Mouse (Mus musculus) heart, embryonic 15.5 days (tissue): Measurements from ENCODE around the gene Gm42791. TPM values are rescaled to one million over a fixed set of nuclear protein-coding genes. Genes with fewer than 3 reads are reported as not detected.

ENCODE experiments used
- ATAC-seq: fragments of 200-750 bp; cut with Nextera tagmentation; replicated peaks from 2 replicates; pipeline ENCODE4 v1.8.0; 2017; ENCODE audit warnings: low read depth, moderate TSS enrichment; ENCODE audit not compliant: insufficient number of reproducible peaks, insufficient read depth, low FRiP score
- H3K27ac ChIP-seq: fragments of 300-500 bp; sonication (generic); 2 replicates; pipeline ENCODE4 v1.5.1; 2015; ENCODE audit warnings: mild to moderate bottlenecking, inconsistent platforms
- H3K27me3 ChIP-seq: fragments of 300-500 bp; sonication (generic); 2 replicates; pipeline ENCODE4 v1.6.1; 2015; ENCODE audit warnings: inconsistent platforms
- H3K36me3 ChIP-seq: fragments of 300-500 bp; sonication (generic); 2 replicates; pipeline ENCODE4 v1.6.1; 2015; ENCODE audit warnings: mild to moderate bottlenecking, inconsistent platforms
- H3K4me1 ChIP-seq: fragments of 300-500 bp; sonication (generic); replicated peaks from 2 replicates; pipeline ENCODE4 v1.6.1; 2015; ENCODE audit warnings: inconsistent platforms
- H3K4me2 ChIP-seq: fragments of 300-500 bp; sonication (generic); 2 replicates; pipeline ENCODE4 v1.6.1; 2015; ENCODE audit warnings: inconsistent platforms, mild to moderate bottlenecking, moderate library complexity
- H3K4me3 ChIP-seq: fragments of 300-500 bp; sonication (generic); 2 replicates; pipeline ENCODE4 v1.5.1; 2015; ENCODE audit warnings: mild to moderate bottlenecking, inconsistent platforms
- H3K9ac ChIP-seq: fragments of 300-500 bp; sonication (generic); 2 replicates; pipeline ENCODE4 v1.6.1; 2015; ENCODE audit warnings: mild to moderate bottlenecking, inconsistent platforms
- H3K9me3 ChIP-seq: fragments of 300-500 bp; sonication (generic); replicated peaks from 2 replicates; pipeline ENCODE4 v1.6.1; 2016; ENCODE audit warnings: inconsistent platforms
- WGBS: fragments of 180-500 bp; shearing (Covaris S2); methylation state at CpG from one replicate; pipeline ENCODE4 v1.1.7; 2015; ENCODE audit warnings: mixed read lengths; 5-methylcytosine and 5-hydroxymethylcytosine counted together
- polyA plus RNA-seq: library from polyadenylated mRNA; unstranded; fragments of >200 nt; fragmentation: Nextera tagmentation; extraction: Ambion mirVana; gene quantifications from 2 replicates; pipeline ENCODE4 v1.2.1, GENCODE M21; 2015

Gm42791 gene
- polyA plus RNA-seq, 1 experiment from 2014 or later = 2.6 TPM

DNA sequence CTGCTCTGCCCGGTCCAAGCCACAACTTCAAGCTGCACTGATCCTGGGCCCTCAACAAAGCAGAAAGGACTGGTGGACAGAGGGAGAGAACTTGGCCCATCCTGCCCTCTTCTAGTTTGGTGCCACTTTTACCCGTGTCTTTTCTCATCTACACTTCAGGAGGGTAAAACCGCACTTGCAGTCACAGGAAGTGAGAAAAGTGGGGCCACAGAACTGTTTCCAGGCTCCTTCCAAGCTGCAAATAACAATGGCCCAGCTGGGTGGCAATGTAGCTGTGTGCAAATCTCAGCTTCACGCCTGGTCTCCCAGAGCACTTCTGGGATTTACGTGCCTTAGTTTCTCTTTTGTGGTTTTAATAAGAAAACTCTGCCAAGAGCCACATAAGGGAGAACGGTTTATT is 127.2 kb downstream of the Gm42791 start:
- H3K4me3 ChIP-seq = no peak overlapping the region
- WGBS = 75% methylated on average over 6 of the region's 6 CpGs
- no peak overlapping the region for H3K4me2 ChIP-seq
- H3K27me3 ChIP-seq = no peaks in the 10 kb centered on the region
- no peaks in the 10 kb centered on the region for H3K9me3 ChIP-seq
- H3K4me1 ChIP-seq = no peaks in the 10 kb centered on the region; the same call in 1 of the 2 replicates
- H3K36me3 ChIP-seq = no peaks in the 10 kb centered on the region
- no peak for ATAC-seq
- H3K27ac ChIP-seq = no peak overlapping the region
- H3K9ac ChIP-seq = no peak overlapping the region

GRCm38 (mm10) chr5:148867171-148867570 is 127.8 kb downstream of the Gm42791 start:
- H3K27ac ChIP-seq = no peak overlapping the region
- H3K4me3 ChIP-seq = no peak overlapping the region
- H3K36me3 ChIP-seq = no peaks in the 10 kb centered on the region
- 69% methylated on average over 7 of the region's 7 CpGs for WGBS
- no peak overlapping the region for H3K4me2 ChIP-seq
- H3K4me1 ChIP-seq = no peaks in the 10 kb centered on the region; the same call in 1 of the 2 replicates
- no peak overlapping the region for H3K9ac ChIP-seq
- no peaks in the 10 kb centered on the region for H3K9me3 ChIP-seq
- H3K27me3 ChIP-seq = no peaks in the 10 kb centered on the region
- no peak for ATAC-seq

- no peak for ATAC-seq
- Histone ChIP-seq H3K27ac (no peak overlapping the region), H3K36me3 (no peaks in the 10 kb centered on the region), H3K27me3 (no peaks in the 10 kb centered on the region), H3K4me3 (no peak overlapping the region), H3K4me1 (no peaks in the 10 kb centered on the region; the same call in 1 of the 2 replicates), H3K9ac (no peak overlapping the region), H3K9me3 (no peaks in the 10 kb centered on the region), H3K4me2 (no peak overlapping the region)
- 52% methylated on average over 10 of the region's 10 CpGs for WGBS
These were observed 128.4 kb downstream of the Gm42791 start for GRCm38 (mm10) chr5:148866571-148866970.

- no peak for ATAC-seq
- Histone ChIP-seq H3K4me1 (no peaks in the 10 kb centered on the region), H3K27ac (no peak overlapping the region), H3K9me3 (no peaks in the 10 kb centered on the region), H3K9ac (no peak overlapping the region), H3K4me2 (no peak overlapping the region), H3K27me3 (no peaks in the 10 kb centered on the region), H3K36me3 (no peaks in the 10 kb centered on the region), H3K4me3 (no peak overlapping the region)
- WGBS = 73% methylated on average over 6 of the region's 6 CpGs
These were observed 131.5 kb downstream of the Gm42791 start for GRCm38 (mm10) chr5:148863409-148863808.

DNA sequence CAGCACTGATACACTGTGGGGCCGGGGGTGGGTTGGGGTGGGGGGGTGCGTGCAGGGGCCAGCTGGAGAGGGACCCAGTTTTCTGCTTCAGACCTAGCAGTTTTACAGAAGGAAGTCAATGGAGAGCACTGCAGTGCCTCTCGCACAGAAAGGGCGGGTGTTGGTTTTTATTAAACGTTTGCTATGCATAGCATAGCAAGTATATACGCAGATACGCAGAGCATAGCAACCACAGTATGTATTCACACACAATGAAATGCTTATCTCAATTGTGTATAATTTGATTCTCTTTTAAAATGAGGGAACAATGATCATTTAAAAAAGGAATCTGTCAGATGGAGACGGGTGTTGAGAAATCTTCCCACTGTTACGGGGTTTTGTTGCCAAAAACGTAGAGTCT is 132.1 kb downstream of the Gm42791 start:
- Histone ChIP-seq H3K36me3 (no peaks in the 10 kb centered on the region), H3K4me2 (no peak overlapping the region), H3K9ac (no peak overlapping the region), H3K4me1 (no peaks in the 10 kb centered on the region), H3K9me3 (no peaks in the 10 kb centered on the region), H3K27ac (no peak overlapping the region), H3K27me3 (no peaks in the 10 kb centered on the region), H3K4me3 (no peak overlapping the region)
- no peak for ATAC-seq
- 76% methylated on average over 10 of the region's 10 CpGs for WGBS

- H3K9me3 ChIP-seq = no peaks in the 10 kb centered on the region
- H3K36me3 ChIP-seq = no peaks in the 10 kb centered on the region
- no peak overlapping the region for H3K4me2 ChIP-seq
- H3K4me1 ChIP-seq = no peaks in the 10 kb centered on the region
- H3K27ac ChIP-seq = no peak overlapping the region
- no peak for ATAC-seq
- 49% methylated on average over 8 of the region's 8 CpGs for WGBS
- no peaks in the 10 kb centered on the region for H3K27me3 ChIP-seq
- no peak overlapping the region for H3K4me3 ChIP-seq
- no peak overlapping the region for H3K9ac ChIP-seq
These were observed 132.8 kb downstream of the Gm42791 start for GRCm38 (mm10) chr5:148862136-148862535.

GRCm38 (mm10) chr5:148857522-148857921 is 137.4 kb downstream of the Gm42791 start:
- H3K9me3 ChIP-seq = no peaks in the 10 kb centered on the region
- no peak overlapping the region for H3K9ac ChIP-seq
- ATAC-seq = no peak

DNA sequence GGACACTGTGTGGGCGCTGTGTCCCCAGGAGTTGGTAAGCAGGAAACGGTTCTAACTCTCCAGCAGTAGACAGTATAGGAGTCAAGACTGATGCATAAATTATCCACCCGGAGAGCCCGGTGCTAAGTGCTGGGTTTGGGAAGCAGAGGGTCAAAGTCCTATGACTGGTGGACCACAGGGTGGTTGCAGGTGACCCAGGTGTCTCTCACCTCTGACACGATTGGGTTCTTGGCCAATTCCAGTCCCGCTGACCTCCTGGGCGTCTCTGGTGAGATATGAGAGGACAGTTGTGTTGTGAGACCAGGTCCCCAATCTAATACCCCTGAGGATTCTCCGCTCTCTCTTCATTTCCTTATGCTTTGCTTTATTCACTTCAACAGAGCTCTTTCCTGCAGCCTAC is 139.9 kb downstream of the Gm42791 start:
- no peak for ATAC-seq
- Histone ChIP-seq H3K27me3 (no peaks in the 10 kb centered on the region), H3K9me3 (no peaks in the 10 kb centered on the region), H3K4me2 (no peak overlapping the region), H3K27ac (no peak overlapping the region), H3K4me3 (no peak overlapping the region), H3K4me1 (no peaks in the 10 kb centered on the region), H3K9ac (no peak overlapping the region), H3K36me3 (no peaks in the 10 kb centered on the region)
- 79% methylated on average over 8 of the region's 8 CpGs for WGBS

More at GRCm38 (mm10) chr5:148857522-148857921, 137.4 kb downstream of the Gm42791 start:
- no peaks in the 10 kb centered on the region for H3K27me3 ChIP-seq
- no peak overlapping the region for H3K27ac ChIP-seq
- WGBS = 74% methylated on average over 3 of the region's 3 CpGs
- no peaks in the 10 kb centered on the region for H3K4me1 ChIP-seq
- no peak overlapping the region for H3K4me3 ChIP-seq
- no peak overlapping the region for H3K4me2 ChIP-seq
- no peaks in the 10 kb centered on the region for H3K36me3 ChIP-seq

GRCm38 (mm10) chr5:148854166-148854565 is 140.8 kb downstream of the Gm42791 start:
- 29% methylated on average over 5 of the region's 5 CpGs for WGBS
- Histone ChIP-seq H3K27ac (no peak overlapping the region), H3K9me3 (no peaks in the 10 kb centered on the region), H3K36me3 (no peaks in the 10 kb centered on the region), H3K4me3 (no peak overlapping the region), H3K4me1 (no peaks in the 10 kb centered on the region), H3K9ac (no peak overlapping the region), H3K27me3 (no peaks in the 10 kb centered on the region), H3K4me2 (no peak overlapping the region)
- ATAC-seq = no peak

GRCm38 (mm10) chr5:148849516-148849915 is 145.4 kb downstream of the Gm42791 start:
- 87% methylated on average over 6 of the region's 6 CpGs for WGBS
- Histone ChIP-seq H3K27me3 (no peaks in the 10 kb centered on the region), H3K36me3 (no peaks in the 10 kb centered on the region), H3K4me3 (no peak overlapping the region), H3K9me3 (no peaks in the 10 kb centered on the region), H3K4me2 (no peak overlapping the region), H3K4me1 (no peaks in the 10 kb centered on the region), H3K27ac (no peak overlapping the region), H3K9ac (no peak overlapping the region)
- ATAC-seq = no peak

- WGBS = 94% methylated on average over 5 of the region's 5 CpGs
- Histone ChIP-seq H3K9me3 (no peaks in the 10 kb centered on the region), H3K27ac (no peak overlapping the region), H3K27me3 (no peaks in the 10 kb centered on the region), H3K4me2 (no peak overlapping the region), H3K9ac (no peak overlapping the region), H3K4me1 (no peaks in the 10 kb centered on the region), H3K36me3 (no peaks in the 10 kb centered on the region), H3K4me3 (no peak overlapping the region)
- no peak for ATAC-seq
These were observed 147.9 kb downstream of the Gm42791 start for GRCm38 (mm10) chr5:148847032-148847431.
